Mouse (Mus musculus): ENCODE results near the gene Rgn.

Rgn gene

GRCm38 (mm10) chrX:20549532-20549931, at the start of gene Rgn:
Gene Rgn, plus strand, starts transcription at chrX:20549787.
- CTCF ChIA-PET = no interaction called here
- POLR2A ChIA-PET = interaction anchor here in 1 of 4 experiments (1.5 kb wide), 1 partner anchor 185 kb away, joined by 3 read pairs; the partner anchor contains the start of gene Rp2

GRCm38 (mm10) chrX:20520290-20520939, 29.2 kb upstream of the Rgn start:
- POLR2A ChIA-PET = no interaction called here
- CTCF ChIA-PET = no interaction called here

GRCm38 (mm10) chrX:20521578-20521977, 28.0 kb upstream of the Rgn start:
- ChIA-PET CTCF (no interaction called here), POLR2A (no interaction called here)

GRCm38 (mm10) chrX:20532621-20533020, 17.0 kb upstream of the Rgn start:
- ChIA-PET CTCF (no interaction called here), POLR2A (no interaction called here)

- ChIA-PET POLR2A (no interaction called here), CTCF (no interaction called here)
Observed at GRCm38 (mm10) chrX:20543867-20544266, 5.7 kb upstream of the Rgn start.

- CTCF ChIA-PET = interaction anchor here in 1 of 4 experiments (0.6 kb wide), 1 partner anchor 15 kb away, joined by 3 read pairs; no protein-coding TSS in a partner anchor
- POLR2A ChIA-PET = no interaction called here
Observed at GRCm38 (mm10) chrX:20547609-20548008, 2.0 kb upstream of the Rgn start.

- POLR2A ChIA-PET = interaction anchor here in 3 of 4 experiments (0.5 to 1.5 kb wide), 6 partner anchors 9 to 250 kb away, joined by 3 to 5 read pairs (median 3); partner anchors contain the start of genes Ndufb11 (in 1 of the 3), Rbm10 (in 1 of the 3) and Rp2 (in 1 of the 3)
- CTCF ChIA-PET = interaction anchor here in 2 of 4 experiments (0.6 kb wide), 3 partner anchors 14 to 40 kb away, joined by 3 to 4 read pairs (median 3); no protein-coding TSS in a partner anchor
Observed at GRCm38 (mm10) chrX:20548011-20548879, 1.3 kb upstream of the Rgn start.

GRCm38 (mm10) chrX:20548880-20549440, 627 bp upstream of the Rgn start:
- CTCF ChIA-PET = interaction anchor here in 1 of 4 experiments (0.6 kb wide), 1 partner anchor 37 kb away, joined by 3 read pairs; no protein-coding TSS in a partner anchor
- POLR2A ChIA-PET = interaction anchor here in 3 of 4 experiments (0.5 to 1.5 kb wide), 5 partner anchors 8 to 249 kb away, joined by 3 to 5 read pairs (median 3); partner anchors contain the start of genes Ndufb11 (in 1 of the 3), Rbm10 (in 1 of the 3) and Rp2 (in 1 of the 3)

- CTCF ChIA-PET = no interaction called here
- POLR2A ChIA-PET = no interaction called here
Observed at GRCm38 (mm10) chrX:20552199-20552598, 2.6 kb downstream of the Rgn start.

GRCm38 (mm10) chrX:20561846-20562245, 12.3 kb downstream of the Rgn start:
- ChIA-PET POLR2A (interaction anchor here in 1 of 4 experiments (0.7 kb wide), 1 partner anchor 258 kb away, joined by 6 read pairs; no protein-coding TSS in a partner anchor), CTCF (interaction anchor here in 1 of 4 experiments (0.9 to 1.4 kb wide), 2 partner anchors 14 to 401 kb away, joined by 3 to 4 read pairs; no protein-coding TSS in a partner anchor)

GRCm38 (mm10) chrX:20563941-20564340, 14.4 kb downstream of the Rgn start:
- POLR2A ChIA-PET = no interaction called here
- CTCF ChIA-PET = no interaction called here

GRCm38 (mm10) chrX:20571024-20571423, 21.4 kb downstream of the Rgn start:
- CTCF ChIA-PET = no interaction called here
- POLR2A ChIA-PET = no interaction called here

GRCm38 (mm10) chrX:20572683-20573082, 23.1 kb downstream of the Rgn start:
- POLR2A ChIA-PET = no interaction called here

GRCm38 (mm10) chrX:20573927-20574326, 24.3 kb downstream of the Rgn start:
- POLR2A ChIA-PET = no interaction called here

More at GRCm38 (mm10) chrX:20572683-20573082, 23.1 kb downstream of the Rgn start:
- CTCF ChIA-PET = no interaction called here

GRCm38 (mm10) chrX:20587968-20588367, 38.4 kb downstream of the Rgn start:
- ChIA-PET CTCF (interaction anchor here in 3 of 4 experiments (0.6 to 1.0 kb wide), 8 partner anchors 16 to 568 kb away, joined by 3 to 6 read pairs (median 4); partner anchors contain the start of gene Jade3 (in 1 of the 3)), POLR2A (interaction anchor here in 1 of 4 experiments (0.7 kb wide), 1 partner anchor 567 kb away, joined by 3 read pairs; no protein-coding TSS in a partner anchor)

More at GRCm38 (mm10) chrX:20573927-20574326, 24.3 kb downstream of the Rgn start:
- CTCF ChIA-PET = no interaction called here

GRCm38 (mm10) chrX:20608500-20608899, 58.9 kb downstream of the Rgn start:
- POLR2A ChIA-PET = interaction anchor here in 1 of 4 experiments (0.6 kb wide), 1 partner anchor 205 kb away, joined by 5 read pairs; no protein-coding TSS in a partner anchor
- CTCF ChIA-PET = no interaction called here

All from embryonic stem cell, embryonic (primary cell).